25 mouse cellular contexts compared by ENCODE assay signal in the genomic region with DNA sequence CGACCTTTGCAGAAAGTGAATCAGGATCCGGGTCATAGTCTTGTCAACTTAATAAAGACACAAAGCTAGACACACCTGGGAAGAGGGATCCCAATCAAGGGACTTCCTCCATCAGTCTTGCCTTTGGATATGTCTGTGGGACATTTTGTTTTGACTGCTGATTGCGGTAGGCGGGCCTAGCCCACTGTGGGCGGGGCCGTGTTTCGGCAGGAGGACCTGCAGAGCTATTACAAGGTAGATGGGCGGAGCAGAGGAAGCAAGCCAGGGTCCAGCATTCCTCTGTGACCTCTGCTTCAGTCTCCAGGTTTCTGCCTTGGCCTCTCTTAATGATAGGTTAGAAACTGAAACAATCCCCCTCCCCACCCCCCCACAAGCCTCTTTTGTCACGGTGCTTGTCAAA. TPM values are rescaled to one million over a fixed set of nuclear protein-coding genes. Genes with fewer than 3 reads are reported as not detected.
DNase-seq lines count a peak whose midpoint lies in the region; ATAC-seq lines count a peak whose summit lies in the region.
"Had no signal": no experiment of that assay in that cellular context is flagged by ENCODE, and none has a peak within 500 bp of the region (broad histone marks: within the 10 kb centered on the region; RNA-seq: fewer than 3 reads in every experiment).

No protein-coding gene starts in this region.

- ATAC-seq in embryonic facial prominence, embryonic 13.5 days (ENCODE audit: insufficient number of reproducible peaks, insufficient read depth, low FRiP score, low TSS enrichment, low read depth), result 0 out of 2 replicates have a peak, but pooled peaks have one; percentile 20
- ATAC-seq: CD4-positive, CD25-positive, alpha-beta regulatory T cell, adult 4 months; forebrain, embryonic 13.5 days; forebrain, embryonic 15.5 days; forebrain, postnatal 0 days had no signal

- no peak overlapping the region for H3K4me3 ChIP-seq in embryonic facial prominence, embryonic 13.5 days
- H3K4me3 ChIP-seq in embryonic facial prominence, embryonic 10.5 days, result no peak overlapping the region
- H3K4me3 ChIP-seq: embryonic facial prominence, embryonic 12.5 days; forebrain, embryonic 13.5 days; forebrain, embryonic 15.5 days had no signal

- H3K36me3 ChIP-seq in embryonic facial prominence, embryonic 13.5 days, result no peaks in the 10 kb centered on the region
- no peaks in the 10 kb centered on the region for H3K36me3 ChIP-seq in embryonic facial prominence, embryonic 10.5 days (replicated peaks)
- H3K36me3 ChIP-seq: embryonic facial prominence, embryonic 12.5 days; forebrain, embryonic 15.5 days had no signal

- no peaks in the 10 kb centered on the region for H3K9me3 ChIP-seq in embryonic facial prominence, embryonic 13.5 days
- H3K9me3 ChIP-seq in embryonic facial prominence, embryonic 10.5 days, result no peaks in the 10 kb centered on the region
- H3K9me3 ChIP-seq: embryonic facial prominence, embryonic 12.5 days; forebrain, embryonic 13.5 days; forebrain, embryonic 15.5 days had no signal

- no peaks in the 10 kb centered on the region for H3K27me3 ChIP-seq in embryonic facial prominence, embryonic 13.5 days
- no peaks in the 10 kb centered on the region for H3K27me3 ChIP-seq in embryonic facial prominence, embryonic 10.5 days (replicated peaks; ENCODE audit: low read depth, poor library complexity, severe bottlenecking)
- H3K27me3 ChIP-seq: CH12.LX; embryonic facial prominence, embryonic 12.5 days; forebrain, embryonic 13.5 days; forebrain, embryonic 15.5 days had no signal

- H3K9ac ChIP-seq in embryonic facial prominence, embryonic 13.5 days, result no peak overlapping the region
- H3K9ac ChIP-seq: embryonic facial prominence, embryonic 12.5 days; forebrain, embryonic 13.5 days; forebrain, embryonic 15.5 days; forebrain, postnatal 0 days had no signal

- H3K4me2 ChIP-seq in embryonic facial prominence, embryonic 13.5 days, result no peak overlapping the region
- H3K4me2 ChIP-seq: embryonic facial prominence, embryonic 12.5 days; forebrain, embryonic 13.5 days; forebrain, embryonic 15.5 days had no signal

- no peaks in the 10 kb centered on the region for H3K4me1 ChIP-seq in embryonic facial prominence, embryonic 13.5 days
- peaks cover 4% of the 10 kb centered on the region; the same call in 1 of the 2 replicates for H3K4me1 ChIP-seq in embryonic facial prominence, embryonic 10.5 days
- H3K4me1 ChIP-seq: embryonic facial prominence, embryonic 12.5 days; forebrain, embryonic 13.5 days; forebrain, embryonic 15.5 days had no signal

- H3K27ac ChIP-seq in embryonic facial prominence, embryonic 13.5 days, result no peak overlapping the region
- H3K27ac ChIP-seq in embryonic facial prominence, embryonic 10.5 days (replicated peaks), result no peak overlapping the region
- H3K27ac ChIP-seq: embryonic facial prominence, embryonic 12.5 days; forebrain, embryonic 13.5 days; forebrain, embryonic 15.5 days had no signal

- no peak for DNase-seq in embryonic facial prominence, embryonic 10.5 days (ENCODE audit: low spot score)
- peak; percentile 49 for DNase-seq in ES-CJ7 (ENCODE audit: low read depth, low spot score)
- DNase-seq in ZHBTc4 (ENCODE audit: low read depth, low spot score), result peak; percentile 78
- DNase-seq in left cerebral cortex, adult 18-20 months (ENCODE audit: low spot score in 2 of 2), result no peak
- no peak for DNase-seq in left cerebral cortex, adult 9 months (ENCODE audit: low spot score in 2 of 2)
- DNase-seq: adrenal gland, adult 2 months; adrenal gland, postnatal 10 days; adrenal gland, postnatal 25 days; B cell, adult 2 months; cerebellum, adult 11 months; cerebellum, adult 18-20 months; cerebellum, adult 8-10 months; cerebellum, adult 9-11 months; cerebellum, postnatal 14 days; cerebellum, postnatal 36 days; embryo, embryonic 11 days; forebrain, postnatal 0 days had no signal

- 63% methylated on average over 9 of the region's 9 CpGs for WGBS in embryonic facial prominence, embryonic 13.5 days
- 69% methylated on average over 9 of the region's 9 CpGs for WGBS in embryonic facial prominence, embryonic 10.5 days

RNA-seq across cellular contexts. Expression of gene Dok5, which starts 22.7 kb away (rescaled TPM):
- polyA plus RNA-seq in embryonic facial prominence, embryonic 13.5 days (2015; fragmentation: Nextera tagmentation; extraction: Ambion mirVana), result 9.1 and 11.4 TPM in 2 replicates
- polyA plus RNA-seq in embryonic facial prominence, embryonic 10.5 days (2016; fragmentation: Nextera tagmentation; extraction: Ambion mirVana), result 11.8 and 16.3 TPM in 2 replicates
- 10 to 100 TPM; 33.9 to 35.1 TPM for total RNA-seq in left cerebral cortex, adult 18-20 months (2021)
- total RNA-seq: CH12.LX; common myeloid progenitor, adult 5-6 weeks; MEL had no signal
- polyA plus RNA-seq: CD4-positive, CD25-positive, alpha-beta regulatory T cell, adult 4 months had no signal

Comparison
In these comparisons a context has a peak if more than half of its experiments do, and no peak if none do; other contexts are left out.
1. DNase-seq: peak in ES-CJ7 (single experiment) and ZHBTc4 (single experiment); none in embryonic facial prominence, embryonic 10.5 days (single experiment), left cerebral cortex, adult 18-20 months (0 of 2) and left cerebral cortex, adult 9 months (0 of 2).